Mouse (Mus musculus) kidney, postnatal 25 days (tissue): ENCODE results near the gene Rab1a.
A peak's percentile ranks its signal among the peaks of the same experiment; 100 is the strongest.

ENCODE experiments used
- DNase-seq, 2 experiments: peaks; one replicate each; pipeline ENCODE4 v3.0.0; 2021; ENCODE audit warnings: mixed read lengths in 2 of 2

Gene Rab1a

DNA sequence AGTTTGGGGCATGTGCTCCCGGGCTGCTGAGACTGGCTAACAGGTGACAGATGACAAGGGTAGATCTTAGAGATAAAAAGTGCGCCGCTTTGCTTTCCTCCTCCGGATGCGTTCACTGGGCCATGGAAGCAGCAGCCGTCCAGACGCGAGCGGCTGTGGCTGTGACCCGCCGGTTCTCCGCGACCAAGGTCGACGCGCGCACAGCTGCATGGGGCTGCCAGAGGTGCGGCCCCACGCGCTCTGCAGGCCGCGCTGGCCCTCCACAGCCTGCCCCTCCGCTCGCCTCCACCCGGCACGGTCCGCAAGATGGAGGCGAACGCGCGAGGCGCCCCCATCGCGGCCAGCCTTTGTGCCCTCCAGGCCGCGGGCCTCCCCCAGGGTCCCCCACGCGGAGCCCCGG lies 47.6 kb downstream of the Rab1a start:
- DNase-seq: peak; percentile 54 to 76

DNA sequence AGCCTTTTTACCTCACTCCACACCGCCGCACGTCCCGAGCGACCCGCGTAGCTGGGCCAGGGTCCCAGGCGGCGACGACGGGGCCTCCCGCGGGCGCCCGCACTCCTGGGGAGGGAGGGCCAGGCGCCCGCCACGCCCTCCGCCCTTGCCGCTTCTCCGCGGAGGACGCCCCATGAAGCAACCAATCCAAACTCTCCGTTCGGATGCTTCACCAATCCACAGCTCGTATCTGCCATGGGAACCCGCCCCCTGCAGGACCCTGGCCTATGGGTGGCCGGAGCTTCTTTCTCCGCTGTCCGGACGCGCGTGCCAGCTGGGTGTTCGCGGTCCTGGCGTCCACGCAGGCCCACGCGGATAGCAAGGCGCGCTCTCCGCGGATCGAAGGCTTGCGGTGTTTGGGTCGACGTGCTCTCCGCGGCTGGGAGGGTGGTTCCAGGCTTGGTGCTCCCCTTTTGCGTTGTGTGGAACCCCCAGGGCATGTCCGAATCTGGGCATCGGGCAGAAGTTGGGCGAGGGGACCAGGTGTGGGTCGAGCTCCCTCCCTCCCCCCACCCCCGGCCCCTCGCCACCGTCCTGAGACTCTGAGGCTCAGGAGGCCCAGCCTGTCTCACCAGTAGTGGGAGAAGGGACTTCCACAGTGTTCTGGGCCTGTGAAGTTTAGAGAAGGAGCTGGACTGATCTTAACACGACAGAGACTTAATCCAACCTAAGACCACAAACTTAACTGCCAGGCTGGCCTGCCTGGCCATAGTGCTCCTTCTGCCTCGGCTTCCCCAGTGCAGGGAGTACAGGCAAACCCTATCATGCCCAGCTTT lies 48.3 kb downstream of the Rab1a start, which contains the start of gene Cep68:
Cep68 (minus strand) TSS at position 134 of the 815 bp plus-strand sequence.
- DNase-seq: peak; percentile 96 to 98

DNA sequence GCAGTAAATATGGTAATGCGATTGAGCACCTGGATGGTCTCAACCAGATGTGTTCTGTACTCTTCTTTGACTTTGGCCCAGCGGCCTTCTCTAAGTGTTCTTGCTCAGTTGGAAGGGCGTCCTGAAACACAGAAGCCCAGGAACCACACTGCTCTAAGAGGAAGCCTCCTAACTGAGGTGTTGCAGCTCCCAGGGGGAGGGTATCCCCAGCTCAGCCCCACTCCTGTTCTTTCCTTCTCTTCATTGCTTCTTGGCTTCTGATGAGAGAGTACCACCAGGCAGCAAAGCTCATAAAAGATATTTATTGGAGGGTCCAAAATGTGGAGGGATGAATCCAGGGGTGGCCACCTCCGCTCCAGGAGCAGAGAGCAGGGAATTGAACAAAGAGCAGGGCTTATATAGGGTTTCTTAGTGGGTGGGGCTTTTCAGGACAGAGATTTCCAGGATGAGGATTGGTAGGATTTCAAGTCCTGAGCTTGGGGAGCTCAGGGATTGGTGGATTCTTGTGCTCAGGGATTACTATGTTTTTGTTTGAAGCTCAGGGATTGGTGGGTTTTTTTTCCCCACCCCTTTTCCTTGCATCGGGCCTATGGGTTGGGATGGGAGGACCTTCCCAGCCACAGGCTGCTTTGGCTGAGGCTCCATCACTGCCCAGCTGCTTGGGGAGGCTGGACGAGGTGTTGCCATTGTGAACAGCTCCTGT lies 49.4 kb downstream of the Rab1a start:
- no peak for DNase-seq

DNA sequence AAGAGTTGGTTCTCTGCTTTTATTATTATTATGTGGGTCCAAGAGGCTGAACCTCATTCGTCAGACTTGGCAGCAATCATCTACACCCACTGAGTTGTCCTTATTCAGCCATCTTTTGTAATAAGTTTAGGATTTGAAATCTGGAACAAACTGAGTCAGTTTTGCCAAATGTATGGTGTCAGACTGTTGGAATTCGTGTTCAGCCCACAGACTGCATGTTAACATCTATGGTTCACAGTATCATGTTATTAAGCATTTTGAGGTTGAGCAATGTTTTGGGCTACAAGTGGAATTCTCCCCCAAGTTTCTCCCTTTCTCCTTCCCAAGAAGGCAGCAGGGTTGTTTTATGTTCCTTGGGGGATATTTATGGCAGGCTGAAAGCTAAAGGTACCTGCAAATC lies 51.9 kb downstream of the Rab1a start:
- no peak for DNase-seq

DNA sequence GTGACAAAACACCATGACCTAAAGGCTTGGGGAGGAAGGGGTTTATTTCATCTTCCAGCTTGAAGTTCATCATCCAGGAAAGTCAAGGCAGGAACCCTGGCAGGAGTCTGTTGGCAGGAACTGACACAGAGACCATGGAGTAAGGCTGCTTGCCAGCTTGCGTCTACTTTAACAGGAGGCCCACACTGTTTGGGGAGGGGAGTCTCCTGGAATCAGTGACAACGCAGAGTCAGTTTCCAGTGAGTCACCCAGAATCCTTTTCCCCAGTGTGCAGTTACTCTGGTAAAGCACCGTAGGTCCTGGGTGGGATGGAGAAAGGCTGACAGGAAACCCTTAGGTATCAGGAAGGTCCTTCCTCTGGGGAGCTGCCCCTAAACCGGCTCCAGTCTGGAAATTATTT lies 53.6 kb downstream of the Rab1a start:
- no peak for DNase-seq

DNA sequence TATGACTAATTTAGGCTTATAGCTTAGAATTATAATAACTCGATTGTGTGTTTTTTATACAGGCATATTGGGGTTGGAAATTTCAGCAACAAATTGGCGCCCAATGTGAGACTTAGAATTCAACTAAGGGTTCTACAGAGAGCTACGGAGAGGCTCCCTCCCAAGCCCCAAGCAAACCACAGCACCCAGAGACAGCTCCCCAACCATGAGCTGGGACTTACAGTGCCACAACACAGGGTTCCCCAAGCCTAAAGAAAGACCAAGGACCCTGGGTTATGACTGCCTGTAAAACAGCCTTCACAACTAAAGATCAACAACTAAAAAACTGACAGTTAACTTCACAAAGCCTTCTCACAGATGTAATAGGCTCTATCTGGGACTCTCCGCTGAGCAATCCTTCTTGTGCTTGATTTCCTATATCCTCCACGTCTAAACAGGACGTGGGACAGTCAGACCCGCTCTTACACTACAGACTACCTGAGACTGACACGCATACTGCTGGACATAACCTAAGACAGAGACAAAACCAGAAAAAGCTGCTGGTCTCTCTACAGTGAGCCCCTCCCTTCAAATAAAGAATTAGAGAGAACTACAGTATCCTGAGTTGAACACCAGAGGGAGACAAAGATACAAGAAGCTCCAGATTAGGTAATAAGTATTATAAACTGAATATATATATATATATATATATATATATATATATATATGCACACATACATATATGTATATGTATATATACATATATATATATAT lies 61.6 kb downstream of the Rab1a start:
- no peak for DNase-seq

DNA sequence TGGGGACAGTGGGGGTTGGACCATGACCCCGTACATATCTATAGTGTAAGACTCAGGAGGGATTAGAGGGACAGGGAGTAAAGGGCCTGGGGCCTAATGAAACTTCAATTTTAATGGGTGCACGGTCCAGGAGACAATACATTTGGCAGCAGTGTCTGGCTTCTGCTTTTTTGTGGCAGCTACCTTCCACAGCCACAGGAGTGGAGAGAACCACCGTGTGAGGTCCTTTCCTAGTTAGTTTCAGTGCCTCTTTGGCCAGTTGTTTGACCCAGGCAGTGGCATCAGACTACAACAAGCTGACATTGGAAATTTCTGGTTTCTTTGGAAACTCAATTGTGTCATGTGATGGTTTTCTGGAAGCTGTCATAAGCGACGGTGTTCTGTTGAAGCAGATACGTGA lies 68.7 kb downstream of the Rab1a start:
- DNase-seq: no peak

DNA sequence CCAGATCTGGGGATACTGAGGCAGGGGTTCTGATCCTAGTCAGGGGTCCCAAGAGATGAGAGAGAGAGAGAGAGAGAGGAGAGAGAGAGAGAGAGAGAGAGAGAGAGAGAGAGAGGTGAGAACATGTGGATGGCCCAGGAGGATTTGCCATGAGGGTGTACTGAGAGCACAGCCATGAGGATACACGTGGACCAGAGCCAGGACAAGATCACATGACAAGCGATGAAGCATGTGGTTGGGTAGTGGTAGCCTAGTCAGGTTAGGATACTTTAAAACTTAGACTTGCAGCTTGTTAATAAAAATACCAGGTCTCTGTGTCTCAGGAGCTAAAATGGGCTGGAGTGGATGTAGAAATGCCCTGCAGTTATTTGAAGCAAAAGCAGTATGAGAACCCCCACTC lies 74.7 kb downstream of the Rab1a start:
- peak in 1 of 2 experiments; percentile 13 for DNase-seq
